Mouse (Mus musculus) brown adipose tissue, adult 24 weeks (tissue): ENCODE results near the gene Stpg3. TPM values are rescaled to one million over a fixed set of nuclear protein-coding genes. Genes with fewer than 3 reads are reported as not detected.

ENCODE experiments used
- H3K27ac ChIP-seq: fragments of 200-500 bp; replicated peaks from 2 replicates; pipeline ENCODE4 v1.5.1; 2012; ENCODE audit warnings: low read depth, mild to moderate bottlenecking, low read length
- H3K4me1 ChIP-seq: fragments of 200-500 bp; 2 replicates; pipeline ENCODE4 v1.6.1; 2012; ENCODE audit warnings: low read length, mixed read lengths; ENCODE audit not compliant: control insufficient read depth, insufficient read depth, insufficient read length
- H3K4me3 ChIP-seq: fragments of 200-500 bp; 2 replicates; pipeline ENCODE4 v1.5.1; 2012; ENCODE audit warnings: low read depth, mild to moderate bottlenecking, low read length, moderate library complexity; ENCODE audit not compliant: insufficient read depth
- polyA plus RNA-seq: library from polyadenylated mRNA; stranded (reverse); fragments of >200 nt; gene quantifications from 2 replicates; pipeline ENCODE4 v1.2.4, GENCODE M21; 2012; ENCODE audit not compliant: missing spikeins, insufficient read depth, insufficient read length

The Stpg3 gene
- polyA plus RNA-seq, 1 experiment = not detected

GRCm38 (mm10) chr2:25241438-25241775 is 27.0 kb upstream of the Stpg3 start:
- H3K27ac ChIP-seq = no peak overlapping the region
- H3K4me3 ChIP-seq = peak overlapping the region; percentile 57; the same call in 1 of the 2 replicates
- peaks cover 3% of the 10 kb centered on the region; the same call in 1 of the 2 replicates for H3K4me1 ChIP-seq

- Histone ChIP-seq H3K4me1 (peaks cover 3% of the 10 kb centered on the region; the same call in 1 of the 2 replicates), H3K27ac (no peak overlapping the region)
Measured at GRCm38 (mm10) chr2:25240723-25241437, 26.4 kb upstream of the Stpg3 start.

GRCm38 (mm10) chr2:25240310-25240709 is 25.9 kb upstream of the Stpg3 start:
- Histone ChIP-seq H3K27ac (no peak overlapping the region), H3K4me3 (peak overlapping the region; percentile 57; the same call in 1 of the 2 replicates), H3K4me1 (peaks cover 3% of the 10 kb centered on the region; the same call in 1 of the 2 replicates)

More at GRCm38 (mm10) chr2:25240723-25241437, 26.4 kb upstream of the Stpg3 start:
- peak overlapping the region; percentile 57 for H3K4me3 ChIP-seq

- no peak overlapping the region for H3K27ac ChIP-seq
- H3K4me1 ChIP-seq = peaks cover 3% of the 10 kb centered on the region; the same call in 1 of the 2 replicates
- no peak overlapping the region for H3K4me3 ChIP-seq
Measured at GRCm38 (mm10) chr2:25239766-25240165, 25.3 kb upstream of the Stpg3 start.

GRCm38 (mm10) chr2:25238106-25238505 is 23.7 kb upstream of the Stpg3 start:
- no peak overlapping the region for H3K27ac ChIP-seq
- H3K4me3 ChIP-seq = no peak overlapping the region
- peaks cover 3% of the 10 kb centered on the region; the same call in 1 of the 2 replicates for H3K4me1 ChIP-seq

GRCm38 (mm10) chr2:25237522-25237921 is 23.1 kb upstream of the Stpg3 start:
- H3K27ac ChIP-seq = no peak overlapping the region
- no peak overlapping the region for H3K4me3 ChIP-seq
- peaks cover 3% of the 10 kb centered on the region; the same call in 1 of the 2 replicates for H3K4me1 ChIP-seq

- no peak within 1 kb of the TSS for H3K27ac ChIP-seq
- H3K4me3 ChIP-seq = no peak within 1 kb of the TSS
- peaks cover 3% of the 10 kb centered on the region; the same call in 1 of the 2 replicates for H3K4me1 ChIP-seq
Measured at GRCm38 (mm10) chr2:25236614-25237013, 22.2 kb upstream of the Stpg3 start, which contains the start of gene Rnf224. Rnf224 (minus strand) TSS chr2:25236787.

- H3K4me1 ChIP-seq = no peaks in the 10 kb centered on the region
- no peak overlapping the region for H3K27ac ChIP-seq
- H3K4me3 ChIP-seq = no peak overlapping the region
Measured at GRCm38 (mm10) chr2:25234551-25235220, 20.2 kb upstream of the Stpg3 start.

- no peak within 1 kb of the TSS for H3K4me3 ChIP-seq
- H3K4me1 ChIP-seq = no peaks in the 10 kb centered on the region
Measured at GRCm38 (mm10) chr2:25234050-25234449, 19.6 kb upstream of the Stpg3 start, which contains the start of gene Slc34a3. Slc34a3 (minus strand) TSS chr2:25234364.

GRCm38 (mm10) chr2:25233421-25233820 is 19.0 kb upstream of the Stpg3 start:
- no peaks in the 10 kb centered on the region for H3K4me1 ChIP-seq
- no peak overlapping the region for H3K27ac ChIP-seq
- no peak overlapping the region for H3K4me3 ChIP-seq

More at GRCm38 (mm10) chr2:25234050-25234449, 19.6 kb upstream of the Stpg3 start, which contains the start of gene Slc34a3:
- H3K27ac ChIP-seq = no peak within 1 kb of the TSS

GRCm38 (mm10) chr2:25231038-25231437 is 16.6 kb upstream of the Stpg3 start:
- Histone ChIP-seq H3K4me1 (peaks cover 5% of the 10 kb centered on the region), H3K4me3 (no peak overlapping the region), H3K27ac (no peak overlapping the region)

GRCm38 (mm10) chr2:25230581-25230980 is 16.1 kb upstream of the Stpg3 start:
- Histone ChIP-seq H3K27ac (no peak overlapping the region), H3K4me3 (no peak overlapping the region), H3K4me1 (peaks cover 6% of the 10 kb centered on the region)

GRCm38 (mm10) chr2:25229582-25229981 is 15.1 kb upstream of the Stpg3 start:
- H3K4me1 ChIP-seq = peaks cover 9% of the 10 kb centered on the region
- no peak overlapping the region for H3K27ac ChIP-seq
- H3K4me3 ChIP-seq = no peak overlapping the region

- Histone ChIP-seq H3K4me3 (no peak overlapping the region), H3K27ac (peak overlapping the region; percentile 12; the same call in 1 of the 2 replicates), H3K4me1 (peaks cover 9% of the 10 kb centered on the region)
Measured at GRCm38 (mm10) chr2:25228995-25229530, 14.6 kb upstream of the Stpg3 start.

GRCm38 (mm10) chr2:25228431-25228889 is 14.0 kb upstream of the Stpg3 start:
- 0 out of 2 replicates have a peak overlapping the region, but pooled peaks have one; percentile 23 for H3K27ac ChIP-seq
- peaks cover 9% of the 10 kb centered on the region for H3K4me1 ChIP-seq
- peak overlapping the region; percentile 40 for H3K4me3 ChIP-seq
